Mouse (Mus musculus) subcutaneous adipose tissue, adult 2 months (tissue): ENCODE measurements around the gene Eml2. TPM values are rescaled to one million over a fixed set of nuclear protein-coding genes. Genes with fewer than 3 reads are reported as not detected.

Source experiments
- polyA plus RNA-seq: library from polyadenylated mRNA; depleted of rRNA; stranded (reverse); fragments of >200 nt; gene quantifications from 2 replicates; pipeline ENCODE4 v1.2.3, GENCODE M21; 2012; ENCODE audit warnings: low replicate concordance; rRNA removed

The Eml2 gene
- polyA plus RNA-seq, result 34.2 and 47.4 TPM in 2 replicates

DNA sequence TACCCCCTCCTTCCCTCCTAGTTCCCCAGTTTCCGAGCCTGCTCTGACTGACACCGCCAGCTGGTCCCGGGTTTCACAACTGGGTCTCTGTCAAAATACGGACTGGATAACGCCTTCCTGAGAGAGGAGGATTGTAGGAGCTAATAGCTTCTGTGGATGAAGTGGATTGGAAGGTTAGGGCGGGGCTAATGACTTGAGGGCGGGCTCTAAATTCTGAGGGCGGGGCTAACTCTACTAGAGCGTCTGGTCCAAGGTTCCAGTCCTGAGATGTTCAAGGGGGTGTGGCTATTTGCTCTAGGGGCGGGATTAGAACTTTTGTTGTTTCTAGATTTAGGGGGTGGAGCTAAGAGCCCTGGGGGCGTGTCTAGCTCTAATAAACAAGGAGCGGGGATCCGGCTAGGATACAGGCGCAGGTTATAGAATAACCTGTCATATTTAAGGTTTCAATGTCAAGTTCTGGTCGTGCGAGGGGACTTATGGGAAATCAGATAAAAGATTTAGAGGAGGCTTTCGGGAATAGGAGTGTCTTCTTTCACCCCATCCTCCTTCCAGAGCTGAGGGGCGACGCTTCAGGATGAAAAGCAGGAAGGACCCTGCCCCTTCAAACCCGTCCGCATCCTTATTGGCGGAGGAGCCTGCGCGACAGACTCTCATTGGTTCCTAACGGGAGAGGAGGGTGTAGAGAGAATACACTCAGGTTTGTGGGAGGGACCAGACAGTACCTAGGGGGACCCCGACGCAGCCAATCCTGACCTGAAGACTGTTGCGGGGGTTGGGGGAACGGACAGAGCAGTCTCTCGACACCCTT is at the start of gene Eml2:
Gene Eml2, plus strand, starts transcription at position 714 of the 808 bp plus-strand sequence.

DNA sequence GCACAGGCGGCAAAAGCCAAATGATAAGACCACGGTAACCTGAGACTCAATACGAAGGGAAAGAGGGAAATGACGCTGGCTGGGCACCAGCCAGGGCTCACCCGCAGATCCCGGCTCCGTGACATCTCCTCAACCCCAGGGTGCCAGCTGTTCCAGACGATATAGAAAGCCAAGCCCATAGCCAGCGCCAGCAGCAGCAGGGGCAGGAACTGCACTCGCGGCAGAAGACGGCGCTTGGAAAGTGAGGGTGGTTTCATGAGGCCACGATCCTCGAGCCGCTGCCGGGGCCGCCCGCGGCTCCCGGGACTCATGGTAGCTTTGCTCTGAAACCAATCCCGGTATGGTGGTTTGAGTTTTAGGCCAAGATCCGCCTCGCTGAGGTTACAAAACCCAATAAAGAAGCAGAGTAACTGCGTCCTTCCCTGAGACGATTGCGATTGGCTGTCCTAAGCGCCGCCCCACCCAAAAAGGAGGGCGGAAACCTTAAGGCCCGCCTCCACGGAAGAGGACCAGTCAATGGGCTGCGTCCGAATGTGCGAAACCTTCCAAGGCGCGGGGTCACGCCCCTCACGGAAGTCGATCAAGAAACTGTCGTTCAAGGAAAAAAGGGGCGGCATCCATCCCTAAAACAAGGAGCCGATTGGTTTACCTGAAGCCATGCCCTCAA is 27.2 kb upstream of the Eml2 start, which contains the start of gene Qpctl:
Gene Qpctl, minus strand, starts transcription at position 417 of the 667 bp plus-strand sequence.

DNA sequence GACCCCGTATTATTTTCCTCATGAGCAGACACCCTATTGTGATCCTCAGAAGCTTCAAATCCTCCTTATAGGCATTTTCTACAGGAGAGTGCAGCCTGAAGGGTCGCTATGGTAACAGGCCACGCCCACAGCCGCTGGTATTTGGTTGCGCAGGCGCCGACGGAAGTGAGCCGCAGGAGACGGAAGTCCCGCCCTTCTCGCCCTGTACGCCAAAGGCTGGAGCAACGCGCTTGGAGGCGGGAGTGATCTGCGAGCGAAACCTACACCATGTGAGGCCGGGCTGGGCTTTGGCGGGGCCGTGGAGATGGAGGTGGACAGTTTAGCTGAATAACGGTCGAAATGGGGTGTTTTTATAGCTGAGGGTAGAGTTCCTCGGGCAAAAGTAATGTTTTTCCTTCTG is 26.6 kb upstream of the Eml2 start, which contains the start of gene Snrpd2:
Gene Snrpd2, plus strand, starts transcription at position 97 of the 400 bp plus-strand sequence.

DNA sequence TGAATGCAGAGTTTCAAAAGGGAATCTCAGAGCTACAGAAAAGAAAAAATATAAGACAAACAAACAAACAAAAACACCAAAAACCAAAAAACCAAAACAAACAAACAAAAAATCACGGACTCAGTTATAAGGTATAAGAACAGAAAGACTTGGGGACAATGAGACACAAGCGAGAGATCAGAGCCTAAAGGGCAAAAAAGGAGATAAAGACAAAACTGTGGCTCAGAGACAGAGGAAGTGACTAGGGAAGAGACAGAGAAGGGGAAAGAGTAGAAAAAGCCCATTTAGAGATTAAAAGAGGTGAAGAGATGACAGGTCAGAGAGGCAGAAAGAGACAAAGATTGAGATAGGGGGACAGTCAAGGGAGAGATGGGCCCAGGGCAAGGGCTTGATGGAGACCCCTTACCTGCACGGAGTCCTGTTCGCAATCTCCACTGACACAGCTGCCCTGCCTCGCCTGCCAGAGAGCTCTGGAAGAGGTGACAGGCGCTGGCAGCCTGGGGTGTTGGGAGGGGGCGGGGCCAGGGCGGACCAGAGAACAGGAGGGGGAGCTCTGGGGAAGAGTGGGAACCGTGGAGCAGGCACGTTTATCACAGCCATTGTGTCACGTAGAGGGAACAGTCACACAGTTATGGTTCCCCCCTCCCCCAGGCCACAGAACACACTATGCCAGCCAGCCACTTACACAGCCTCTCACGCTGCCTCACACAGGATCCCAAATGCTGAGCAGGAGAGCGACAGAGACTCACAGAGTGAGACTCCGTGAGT is 10.4 kb upstream of the Eml2 start, which contains the start of gene Gipr:
Gene Gipr, minus strand, starts transcription at position 472 of the 768 bp plus-strand sequence.

DNA sequence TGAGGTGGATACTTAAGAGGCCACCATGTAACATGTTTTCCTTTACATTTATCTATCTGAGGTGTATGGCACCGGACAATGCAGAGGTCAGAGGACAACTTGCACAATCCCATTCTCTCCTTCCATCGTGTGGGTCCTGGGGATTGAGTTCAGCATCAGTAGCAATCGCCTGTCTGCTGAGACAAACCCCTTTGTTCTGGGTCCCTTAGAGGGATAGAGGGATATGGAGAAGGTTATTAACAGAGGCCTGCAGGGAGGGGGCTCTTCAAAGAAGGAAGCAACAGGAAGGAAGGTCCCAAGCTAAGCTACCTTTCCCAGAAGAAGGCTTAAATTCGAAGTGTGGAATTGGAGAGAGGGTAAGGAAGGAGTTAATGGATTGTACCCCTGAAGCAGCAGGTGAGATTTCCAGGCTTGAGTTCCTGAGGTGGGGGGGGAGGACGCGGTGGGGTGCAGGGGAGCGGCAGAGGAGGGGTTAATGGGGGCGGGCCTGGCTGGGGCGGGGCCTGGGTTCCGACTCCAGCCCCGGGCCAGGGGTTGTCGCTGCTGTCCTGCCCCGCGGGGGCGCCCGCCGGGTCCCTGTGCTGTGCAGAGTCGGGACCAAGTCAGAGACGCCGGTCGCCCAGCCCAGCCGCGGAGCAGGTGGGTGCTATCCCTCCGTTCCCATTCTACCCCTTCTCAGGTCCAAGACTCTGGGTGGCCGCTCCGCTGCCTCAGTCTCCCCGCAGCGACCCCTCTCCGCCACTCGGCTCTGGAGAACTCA is 36.0 kb downstream of the Eml2 start, which contains the start of gene Gpr4:
Gene Gpr4, plus strand, starts transcription at position 543 of the 760 bp plus-strand sequence.

DNA sequence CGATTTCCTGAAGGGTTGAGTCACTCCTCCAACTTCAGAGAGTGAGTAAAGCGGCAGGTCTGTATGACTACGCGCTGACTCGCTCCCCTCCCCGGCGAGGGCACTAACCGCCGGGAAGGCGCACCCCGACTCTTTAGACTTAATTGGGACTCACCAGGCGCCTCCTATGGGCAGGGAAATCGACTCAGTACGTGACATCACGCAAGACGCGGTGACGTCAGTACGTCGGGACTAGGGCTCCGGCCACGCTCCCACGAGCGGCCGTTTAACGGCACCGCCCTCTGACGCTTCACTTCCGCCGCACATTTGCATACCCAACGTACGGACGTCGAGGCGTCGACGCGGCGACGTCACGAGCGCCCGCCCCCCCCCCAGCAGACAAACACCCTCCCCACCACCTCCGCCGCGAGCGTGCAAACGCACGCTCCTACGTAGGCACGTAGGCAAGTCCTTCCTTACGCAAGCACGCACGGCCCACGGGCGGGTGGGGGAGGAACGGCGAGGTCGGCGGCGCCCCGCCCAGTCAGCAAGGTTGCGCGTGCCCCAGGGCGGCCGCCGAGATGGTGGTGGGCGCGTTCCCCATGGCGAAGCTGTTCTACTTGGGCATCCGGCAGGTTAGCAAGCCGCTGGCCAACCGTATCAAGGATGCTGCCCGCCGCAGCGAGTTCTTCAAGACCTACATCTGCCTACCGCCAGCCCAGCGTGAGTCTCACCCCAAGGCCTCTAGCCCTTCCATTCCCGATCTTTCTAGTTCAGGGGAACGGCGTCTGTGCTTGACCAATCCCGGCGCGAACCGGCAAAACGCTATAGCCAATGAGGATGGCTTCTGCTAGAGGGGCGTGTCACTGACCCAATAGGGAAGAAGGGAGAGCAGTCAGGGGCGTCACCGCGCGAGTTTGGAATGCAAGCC is 51.9 kb downstream of the Eml2 start, which contains the start of gene Opa3:
Gene Opa3, plus strand, starts transcription at position 452 of the 910 bp plus-strand sequence.

Other genes with a start within 250 kb of the Eml2 start
- gene Nanos2, start 189.0 kb upstream of the Eml2 start, polyA plus RNA-seq, result 0.26 TPM in 1 of 2 replicates, not detected in the other
- 5.2 and 17.4 TPM in 2 replicates for gene Mypop, start 185.2 kb upstream of the Eml2 start, polyA plus RNA-seq
- 16.7 and 38.8 TPM in 2 replicates for gene Irf2bp1, start 172.4 kb upstream of the Eml2 start, polyA plus RNA-seq
- gene Foxa3, start 152.9 kb upstream of the Eml2 start, polyA plus RNA-seq, result not detected in 2 replicates
- 66.1 and 105 TPM in 2 replicates for gene Sympk, start 152.0 kb upstream of the Eml2 start, polyA plus RNA-seq
- gene Rsph6a, start 121.7 kb upstream of the Eml2 start, polyA plus RNA-seq, result not detected in 2 replicates
- gene Dmwd, start 100.2 kb upstream of the Eml2 start, polyA plus RNA-seq, result 83.2 and 111 TPM in 2 replicates
- gene Dmpk, start 92.6 kb upstream of the Eml2 start, polyA plus RNA-seq, result 388 and 705 TPM in 2 replicates
- 32.7 and 78.4 TPM in 2 replicates for gene Six5, start 81.8 kb upstream of the Eml2 start, polyA plus RNA-seq
- gene Gm4969, start 58.1 kb upstream of the Eml2 start, polyA plus RNA-seq, result 0.21 and 0.55 TPM in 2 replicates
- gene Fbxo46, start 56.6 kb upstream of the Eml2 start, polyA plus RNA-seq, result 7.9 and 11.0 TPM in 2 replicates
- 16.7 and 25.1 TPM in 2 replicates for gene Qpctl, start 27.1 kb upstream of the Eml2 start, polyA plus RNA-seq
- gene Snrpd2, start 26.7 kb upstream of the Eml2 start, polyA plus RNA-seq, result 26.1 and 39.9 TPM in 2 replicates
- gene Gipr, start 10.3 kb upstream of the Eml2 start, polyA plus RNA-seq, result 3.3 and 14.7 TPM in 2 replicates
- gene Gpr4, start 36.1 kb downstream of the Eml2 start, polyA plus RNA-seq, result 21.2 and 40.9 TPM in 2 replicates
- 43.4 and 43.9 TPM in 2 replicates for gene Opa3, start 51.9 kb downstream of the Eml2 start, polyA plus RNA-seq
- 104 and 192 TPM in 2 replicates for gene Vasp, start 95.4 kb downstream of the Eml2 start, polyA plus RNA-seq
- gene Ppm1n, start 103.6 kb downstream of the Eml2 start, polyA plus RNA-seq, result 0.20 TPM in 1 of 2 replicates, not detected in the other
- gene Rtn2, start 106.2 kb downstream of the Eml2 start, polyA plus RNA-seq, result 59.4 and 168 TPM in 2 replicates
- gene Fosb, start 133.6 kb downstream of the Eml2 start, polyA plus RNA-seq, result 0.85 and 1.2 TPM in 2 replicates
- 66.5 and 93.4 TPM in 2 replicates for gene Ercc1, start 168.4 kb downstream of the Eml2 start, polyA plus RNA-seq
- gene Cd3eap, start 183.1 kb downstream of the Eml2 start, polyA plus RNA-seq, result 5.2 and 9.0 TPM in 2 replicates
- gene Ppp1r13l, start 183.3 kb downstream of the Eml2 start, polyA plus RNA-seq, result 14.0 and 14.9 TPM in 2 replicates
- 36.5 and 70.7 TPM in 2 replicates for gene Ercc2, start 205.6 kb downstream of the Eml2 start, polyA plus RNA-seq
- gene Klc3, start 227.7 kb downstream of the Eml2 start, polyA plus RNA-seq, result 1.2 and 6.2 TPM in 2 replicates
- 0.70 and 5.6 TPM in 2 replicates for gene Ckm, start 228.4 kb downstream of the Eml2 start, polyA plus RNA-seq